Mouse (Mus musculus): ENCODE data around the gene Ncoa7.

GRCm38 (mm10) chr10:30775987-30776386 lies 27.1 kb downstream of the Ncoa7 start:
- no peak for TF ChIP-seq CTCF (IDR thresholded peaks at IDR 0.05; ENCODE audit: low read depth, low read length)
- no peak for TF ChIP-seq POLR2A (IDR thresholded peaks at IDR 0.05; ENCODE audit: insufficient read depth, low read length)
- TF ChIP-seq EP300 (IDR thresholded peaks at IDR 0.05; ENCODE audit: insufficient read depth, low read depth, low read length), result no peak
